Mouse (Mus musculus) urinary bladder, postnatal 36 days (tissue): Measurements from ENCODE around the gene Myl4.

Experiments
- DNase-seq, 2 experiments: peaks; one replicate each; pipeline ENCODE4 v3.0.0; 2022; ENCODE audit warnings: low spot score in 2 of 2, mixed read lengths in 1 of 2

The Myl4 gene

DNA sequence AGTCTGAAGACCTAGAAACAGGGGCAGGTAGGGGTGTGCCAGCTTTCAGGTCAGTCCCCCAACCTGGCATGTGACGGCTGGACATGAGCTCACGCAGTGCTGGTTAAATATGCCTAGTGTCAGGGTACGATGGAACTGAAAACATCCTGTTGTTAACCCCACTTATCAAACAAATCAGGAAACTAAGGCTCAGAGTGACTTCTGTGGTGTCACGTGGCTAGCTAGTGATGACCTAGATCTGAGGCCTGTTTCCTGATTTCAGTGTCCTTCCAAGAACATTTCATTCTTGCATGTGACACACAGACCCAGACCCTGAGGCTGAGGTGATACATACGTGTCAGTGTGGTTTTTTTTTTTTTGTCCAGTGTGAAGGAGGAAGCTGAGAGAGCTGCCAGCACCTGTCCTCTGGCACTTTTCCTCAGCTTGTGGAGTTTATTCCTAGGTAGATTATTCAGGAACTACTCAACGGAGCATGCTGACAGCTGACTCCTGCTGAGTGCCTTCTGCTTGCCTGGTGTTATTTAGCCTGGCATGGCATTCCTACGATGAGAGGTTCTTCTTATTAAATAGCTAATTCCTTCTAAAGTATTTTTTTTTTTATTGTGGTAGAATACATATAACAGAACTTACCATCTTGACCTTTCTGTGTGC lies 79.8 kb downstream of the Myl4 start:
- DNase-seq, result no peak

DNA sequence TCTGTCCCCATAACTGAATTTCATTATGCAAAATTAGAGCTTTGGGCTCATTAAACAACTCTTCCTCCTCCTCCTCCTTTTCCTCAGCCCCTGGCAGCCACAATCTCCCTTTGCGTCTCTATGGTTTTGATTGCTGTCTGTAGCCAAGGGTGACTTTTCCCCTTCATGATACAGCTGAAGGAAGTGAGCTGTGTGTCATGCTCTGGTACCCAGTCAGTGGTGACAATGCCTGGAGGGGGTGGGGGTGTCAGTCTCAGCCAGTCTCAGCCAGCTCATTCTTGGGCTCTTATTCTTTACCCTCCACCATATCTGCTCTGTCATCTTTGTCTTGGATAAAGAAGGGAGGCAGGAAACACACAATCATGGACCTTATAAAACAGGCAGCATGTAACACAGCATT lies 80.8 kb downstream of the Myl4 start:
- DNase-seq, result no peak

DNA sequence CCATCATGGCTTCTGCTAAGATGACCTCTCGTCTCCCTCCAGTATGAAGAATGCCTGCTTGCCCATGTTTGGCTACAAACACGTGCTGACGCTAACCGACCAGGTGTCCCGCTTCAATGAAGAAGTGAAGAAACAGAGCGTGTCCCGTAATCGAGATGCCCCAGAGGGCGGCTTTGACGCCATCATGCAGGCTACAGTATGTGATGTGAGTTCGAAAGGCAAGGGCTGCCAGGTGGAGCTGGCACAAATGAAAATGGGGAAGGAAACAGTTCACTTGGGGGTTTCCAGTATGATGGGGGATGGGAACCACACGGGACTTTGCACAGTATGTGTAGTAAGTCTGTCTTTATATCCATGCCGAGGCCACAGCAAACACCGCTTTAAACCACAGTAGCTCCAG lies 86.5 kb downstream of the Myl4 start:
- no peak for DNase-seq

DNA sequence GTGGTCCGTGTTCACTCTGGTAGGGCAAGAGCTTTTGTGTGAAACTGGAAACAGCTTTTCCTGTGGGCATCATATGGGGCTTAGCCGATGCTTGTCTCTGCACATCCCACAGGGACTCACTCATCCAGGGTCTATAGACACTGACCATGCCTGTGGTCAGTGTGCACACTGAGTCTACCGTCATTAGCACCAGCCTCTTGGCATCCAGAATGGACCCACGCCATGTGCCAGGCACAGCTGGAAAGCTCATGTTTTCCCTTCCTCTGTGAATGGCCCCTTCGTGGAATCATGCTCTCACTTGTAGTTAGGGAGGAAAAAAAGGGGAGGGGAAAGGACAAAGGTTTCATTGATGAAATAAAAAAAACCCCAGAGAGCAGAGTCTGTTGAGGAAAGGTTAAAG lies 87.5 kb downstream of the Myl4 start:
- no peak for DNase-seq

DNA sequence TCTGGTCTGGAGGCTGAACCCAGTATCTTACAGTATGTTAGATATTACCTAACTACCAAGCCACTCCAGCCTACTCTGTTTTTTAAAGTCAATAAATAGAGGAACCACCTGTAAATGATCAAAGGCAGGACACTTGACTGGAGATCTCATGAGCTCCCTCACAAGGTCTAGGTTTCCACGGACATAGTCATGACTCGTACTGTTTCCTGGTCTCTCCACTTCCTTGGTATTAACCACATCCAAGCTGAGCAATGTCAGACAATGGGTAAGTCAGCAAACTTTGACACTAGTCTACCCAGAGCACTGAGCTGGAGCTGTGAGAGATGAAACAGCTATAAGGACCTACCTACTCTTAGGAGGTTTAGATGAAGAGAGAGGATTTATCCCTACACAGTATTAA lies 88.4 kb downstream of the Myl4 start:
- no peak for DNase-seq

DNA sequence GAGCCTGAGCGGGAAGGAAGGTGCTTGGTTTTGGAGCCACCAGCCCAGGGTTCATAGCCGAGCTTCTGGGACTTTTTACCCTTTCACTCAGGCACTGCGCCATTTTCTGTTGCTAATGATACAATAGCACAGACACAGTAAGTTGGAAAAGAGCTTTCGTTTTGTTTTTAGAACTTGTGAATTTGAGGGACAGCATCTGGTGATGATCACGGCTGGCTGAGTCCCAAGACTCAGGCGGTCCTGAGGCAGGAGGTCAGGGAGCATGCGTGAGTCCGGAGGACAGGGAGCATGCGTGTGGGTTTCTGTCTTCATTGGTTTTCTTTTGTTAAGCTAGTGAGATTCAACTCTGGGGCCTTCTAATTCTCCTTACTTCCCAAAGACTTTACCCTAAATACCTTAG lies 89.2 kb downstream of the Myl4 start:
- no peak for DNase-seq

DNA sequence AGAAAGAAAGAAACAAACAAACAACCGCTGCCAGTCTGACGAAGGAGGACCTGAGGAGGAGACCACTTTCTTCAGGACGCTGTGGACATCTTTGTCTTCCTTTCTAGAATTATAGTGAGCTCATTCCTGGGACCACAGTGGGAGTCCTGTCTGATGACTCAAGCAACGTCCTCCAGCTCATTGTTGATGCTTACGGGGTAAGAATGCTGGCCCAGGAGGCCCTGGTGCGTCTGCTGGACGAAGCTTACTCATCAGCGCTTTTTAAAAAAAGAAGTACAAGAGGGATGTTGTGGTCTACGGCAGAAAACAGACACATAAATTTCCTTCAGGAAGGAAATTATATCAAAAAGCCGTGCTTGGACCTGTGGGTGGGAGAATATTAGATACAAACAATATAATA lies 90.4 kb downstream of the Myl4 start:
- no peak for DNase-seq

DNA sequence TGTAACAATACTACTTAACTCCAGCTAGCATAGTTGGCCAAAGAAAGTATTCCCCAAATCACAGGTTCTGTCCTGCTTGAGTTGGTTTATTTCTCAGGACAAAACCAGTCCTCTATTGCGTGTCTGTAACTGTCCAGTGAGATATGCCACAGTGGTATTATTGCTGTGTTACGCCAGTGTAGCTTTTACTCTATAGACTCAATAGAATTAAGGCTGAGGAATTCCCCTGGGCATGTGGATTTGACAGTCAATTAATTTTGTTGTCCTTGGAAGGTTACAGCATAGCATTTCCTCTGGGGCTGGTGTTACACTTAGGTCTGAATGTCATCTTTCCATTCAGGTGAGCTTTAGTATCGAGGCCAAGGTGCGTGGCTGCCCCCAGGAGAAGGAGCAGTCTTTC lies 92.8 kb downstream of the Myl4 start:
- DNase-seq, result no peak
